Mouse (Mus musculus): ENCODE data around the gene Cdc20.
A peak's percentile ranks its signal among the peaks of the same experiment; 100 is the strongest.

Gene Cdc20

GRCm38 (mm10) chr4:118436820-118437603 is at the start of gene Cdc20:
Gene Cdc20 (minus strand): TSS chr4:118437352.
- peak; percentile 88 for DNase-seq (ENCODE audit: low read depth, low spot score)

- no peak for DNase-seq (ENCODE audit: low read depth, low spot score)
Observed at GRCm38 (mm10) chr4:118476773-118477530, 39.8 kb upstream of the Cdc20 start.

GRCm38 (mm10) chr4:118472687-118473086 is 35.5 kb upstream of the Cdc20 start:
- no peak for DNase-seq (ENCODE audit: low read depth, low spot score)

- DNase-seq (ENCODE audit: low read depth, low spot score), result no peak
Observed at GRCm38 (mm10) chr4:118471281-118471680, 34.1 kb upstream of the Cdc20 start.

GRCm38 (mm10) chr4:118465697-118466163 is 28.6 kb upstream of the Cdc20 start:
- DNase-seq (ENCODE audit: low read depth, low spot score), result no peak

- no peak for DNase-seq (ENCODE audit: low read depth, low spot score)
Observed at GRCm38 (mm10) chr4:118464956-118465355, 27.8 kb upstream of the Cdc20 start.

GRCm38 (mm10) chr4:118457345-118457975 is 20.3 kb upstream of the Cdc20 start, which contains the start of gene Mpl:
Gene Mpl (minus strand): TSS chr4:118457513.
- DNase-seq (ENCODE audit: low read depth, low spot score), result no peak

- no peak for DNase-seq (ENCODE audit: low read depth, low spot score)
Observed at GRCm38 (mm10) chr4:118446415-118447153, 9.4 kb upstream of the Cdc20 start.

- no peak for DNase-seq (ENCODE audit: low read depth, low spot score)
Observed at GRCm38 (mm10) chr4:118445781-118446414, 8.7 kb upstream of the Cdc20 start.

- DNase-seq (ENCODE audit: low read depth, low spot score), result no peak
Observed at GRCm38 (mm10) chr4:118445088-118445487, 7.9 kb upstream of the Cdc20 start.

- DNase-seq (ENCODE audit: low read depth, low spot score), result no peak
Observed at GRCm38 (mm10) chr4:118437829-118438253, 689 bp upstream of the Cdc20 start.

GRCm38 (mm10) chr4:118432332-118432731 is 4.8 kb downstream of the Cdc20 start:
- no peak for DNase-seq (ENCODE audit: low read depth, low spot score)

GRCm38 (mm10) chr4:118429215-118429895 is 7.8 kb downstream of the Cdc20 start:
- DNase-seq (ENCODE audit: low read depth, low spot score), result no peak

GRCm38 (mm10) chr4:118428531-118429214 is 8.5 kb downstream of the Cdc20 start:
- no peak for DNase-seq (ENCODE audit: low read depth, low spot score)

GRCm38 (mm10) chr4:118427768-118428451 is 9.2 kb downstream of the Cdc20 start, which contains the start of gene Elovl1:
Gene Elovl1 (plus strand): TSS chr4:118428093.
- DNase-seq (ENCODE audit: low read depth, low spot score), result peak; percentile 82

- no peak for DNase-seq (ENCODE audit: low read depth, low spot score)
Observed at GRCm38 (mm10) chr4:118427415-118427767, 9.8 kb downstream of the Cdc20 start.

- no peak for DNase-seq (ENCODE audit: low read depth, low spot score)
Observed at GRCm38 (mm10) chr4:118425374-118425773, 11.8 kb downstream of the Cdc20 start.

GRCm38 (mm10) chr4:118424541-118425160 is 12.5 kb downstream of the Cdc20 start:
- DNase-seq (ENCODE audit: low read depth, low spot score), result no peak

- DNase-seq (ENCODE audit: low read depth, low spot score), result no peak
Observed at GRCm38 (mm10) chr4:118421384-118421783, 15.8 kb downstream of the Cdc20 start.

Data from skeletal muscle tissue, adult 2 months (tissue).